Mouse (Mus musculus) forebrain, embryonic 15.5 days (tissue): ENCODE measurements around the gene Sptbn4. TPM values are rescaled to one million over a fixed set of nuclear protein-coding genes. Genes with fewer than 3 reads are reported as not detected.

Experiments
- ATAC-seq: fragments of 200-750 bp; cut with Nextera tagmentation; replicated peaks from 2 replicates; pipeline ENCODE4 v1.8.0; 2017; ENCODE audit warnings: mild to moderate bottlenecking, moderate TSS enrichment, moderate library complexity
- H3K27ac ChIP-seq: fragments of 300-500 bp; sonication (generic); replicated peaks from 2 replicates; pipeline ENCODE4 v1.5.1; 2015; ENCODE audit warnings: mild to moderate bottlenecking, inconsistent platforms
- H3K27me3 ChIP-seq: fragments of 300-500 bp; sonication (generic); 2 replicates; pipeline ENCODE4 v1.6.1; 2015; ENCODE audit warnings: inconsistent platforms
- H3K36me3 ChIP-seq: fragments of 300-500 bp; sonication (generic); 2 replicates; pipeline ENCODE4 v1.6.1; 2015; ENCODE audit warnings: mild to moderate bottlenecking, inconsistent platforms
- H3K4me1 ChIP-seq: fragments of 300-500 bp; sonication (generic); 2 replicates; pipeline ENCODE4 v1.6.1; 2015; ENCODE audit warnings: inconsistent platforms
- H3K4me2 ChIP-seq: fragments of 300-500 bp; sonication (generic); replicated peaks from 2 replicates; pipeline ENCODE4 v1.6.1; 2015; ENCODE audit warnings: mild to moderate bottlenecking, inconsistent platforms
- H3K4me3 ChIP-seq: fragments of 300-500 bp; sonication (generic); 2 replicates; pipeline ENCODE4 v1.5.1; 2015; ENCODE audit warnings: mild to moderate bottlenecking, inconsistent platforms
- H3K9ac ChIP-seq: fragments of 300-500 bp; sonication (generic); replicated peaks from 2 replicates; pipeline ENCODE4 v1.6.1; 2015; ENCODE audit warnings: mild to moderate bottlenecking, inconsistent platforms
- H3K9me3 ChIP-seq: fragments of 300-500 bp; sonication (generic); 2 replicates; pipeline ENCODE4 v1.6.1; 2016; ENCODE audit warnings: inconsistent platforms
- WGBS: fragments of 180-500 bp; shearing (Covaris S2); methylation state at CpG from one replicate; pipeline ENCODE4 v1.1.7; 2015; ENCODE audit warnings: mixed read lengths; 5-methylcytosine and 5-hydroxymethylcytosine counted together
- polyA plus RNA-seq: library from polyadenylated mRNA; unstranded; fragments of >200 nt; fragmentation: Nextera tagmentation; extraction: Ambion mirVana; gene quantifications from 2 replicates; pipeline ENCODE4 v1.2.1, GENCODE M21; 2015

Sptbn4 gene
- polyA plus RNA-seq, 1 experiment from 2014 or later: 2.0 TPM

DNA sequence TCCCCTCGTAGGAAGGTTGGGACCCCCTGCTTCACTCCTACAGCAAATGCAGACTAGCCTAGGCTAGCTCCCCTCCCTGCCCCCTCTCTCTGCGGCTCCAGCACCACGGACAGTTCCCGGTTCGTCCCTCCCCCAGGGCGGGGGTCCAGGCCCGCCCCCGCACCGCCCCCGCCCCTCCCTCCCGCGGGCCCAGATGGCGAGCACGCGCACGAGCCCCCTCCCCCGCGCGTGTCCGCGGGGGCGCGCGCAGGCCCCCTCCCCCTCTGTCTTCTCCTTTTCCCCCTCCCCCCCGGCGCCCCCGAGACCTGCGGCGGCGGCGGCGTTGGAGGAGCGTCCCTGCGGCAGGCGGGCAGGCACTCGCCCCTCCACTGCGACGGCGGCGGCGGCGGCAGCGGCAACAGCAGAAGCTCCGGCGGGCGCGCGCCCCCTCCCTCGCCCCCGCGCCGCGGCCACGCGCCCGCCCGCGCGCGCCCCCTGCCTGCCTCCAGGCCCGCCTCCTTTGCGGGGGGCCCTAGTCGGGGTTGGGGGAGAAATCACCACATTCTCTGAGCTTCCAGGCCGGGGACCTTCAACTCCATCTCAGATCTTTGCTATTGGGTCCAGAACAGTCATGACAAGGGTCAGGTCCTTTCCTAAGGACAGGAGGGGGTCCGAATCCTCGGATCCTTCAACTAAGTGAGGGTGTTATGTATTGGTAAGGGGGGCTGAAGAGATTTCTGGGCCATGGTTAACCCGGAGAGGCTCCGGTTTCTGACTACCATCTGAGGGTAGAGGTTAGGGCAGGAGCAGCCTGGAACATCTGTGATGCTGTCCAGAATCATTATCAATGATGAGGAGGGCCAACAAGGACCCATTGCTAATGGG is 51.1 kb downstream of the Sptbn4 start:
- H3K4me1 ChIP-seq: peaks cover 13% of the 10 kb centered on the region
- H3K36me3 ChIP-seq: no peaks in the 10 kb centered on the region
- H3K27me3 ChIP-seq: peaks cover 79% of the 10 kb centered on the region
- H3K9ac ChIP-seq: peak overlapping the region; percentile 49
- ATAC-seq: peak; percentile 57
- peak overlapping the region; percentile 48 for H3K4me3 ChIP-seq
- no peaks in the 10 kb centered on the region for H3K9me3 ChIP-seq
- H3K4me2 ChIP-seq: peak overlapping the region; percentile 78
- no peak overlapping the region for H3K27ac ChIP-seq
- WGBS: 3% methylated on average over 42 of the region's 68 CpGs

GRCm38 (mm10) chr7:27395521-27396183 is 51.8 kb downstream of the Sptbn4 start:
- H3K27me3 ChIP-seq: peaks cover 79% of the 10 kb centered on the region
- no peaks in the 10 kb centered on the region for H3K36me3 ChIP-seq
- H3K27ac ChIP-seq: no peak overlapping the region
- peak overlapping the region; percentile 78 for H3K4me2 ChIP-seq
- H3K4me1 ChIP-seq: peaks cover 13% of the 10 kb centered on the region
- H3K9me3 ChIP-seq: no peaks in the 10 kb centered on the region
- H3K9ac ChIP-seq: no peak overlapping the region
- under 1% methylated on average over 22 of the region's 22 CpGs for WGBS
- peak overlapping the region; percentile 48 for H3K4me3 ChIP-seq
- ATAC-seq: 0 out of 2 replicates have a peak, but pooled peaks have one; percentile 18

GRCm38 (mm10) chr7:27391416-27391815 is 56.1 kb downstream of the Sptbn4 start:
- 39% methylated on average over 16 of the region's 16 CpGs for WGBS
- H3K9me3 ChIP-seq: no peaks in the 10 kb centered on the region
- no peak overlapping the region for H3K27ac ChIP-seq
- H3K4me1 ChIP-seq: peaks cover 8% of the 10 kb centered on the region
- ATAC-seq: no peak
- no peak overlapping the region for H3K9ac ChIP-seq
- no peak overlapping the region for H3K4me2 ChIP-seq
- H3K27me3 ChIP-seq: peaks cover 53% of the 10 kb centered on the region
- H3K36me3 ChIP-seq: no peaks in the 10 kb centered on the region
- H3K4me3 ChIP-seq: no peak overlapping the region

- no peak for ATAC-seq
- no peak overlapping the region for H3K9ac ChIP-seq
- H3K27me3 ChIP-seq: peaks cover 32% of the 10 kb centered on the region
- H3K4me3 ChIP-seq: no peak overlapping the region
- no peaks in the 10 kb centered on the region for H3K9me3 ChIP-seq
- H3K4me1 ChIP-seq: no peaks in the 10 kb centered on the region
- WGBS: 67% methylated on average over 6 of the region's 6 CpGs
- no peaks in the 10 kb centered on the region for H3K36me3 ChIP-seq
- no peak overlapping the region for H3K4me2 ChIP-seq
- no peak overlapping the region for H3K27ac ChIP-seq
These were observed 58.3 kb downstream of the Sptbn4 start for GRCm38 (mm10) chr7:27389213-27389612.

- 31% methylated on average over 4 of the region's 4 CpGs for WGBS
- ATAC-seq: no peak
- Histone ChIP-seq H3K27me3 (no peaks in the 10 kb centered on the region), H3K4me1 (no peaks in the 10 kb centered on the region), H3K9me3 (no peaks in the 10 kb centered on the region), H3K36me3 (no peaks in the 10 kb centered on the region), H3K4me3 (no peak overlapping the region), H3K9ac (no peak overlapping the region), H3K4me2 (no peak overlapping the region), H3K27ac (no peak overlapping the region)
These were observed 62.8 kb downstream of the Sptbn4 start for GRCm38 (mm10) chr7:27384731-27385130.

GRCm38 (mm10) chr7:27384134-27384533 is 63.4 kb downstream of the Sptbn4 start:
- WGBS: 65% methylated on average over 5 of the region's 5 CpGs
- Histone ChIP-seq H3K9me3 (no peaks in the 10 kb centered on the region), H3K4me3 (no peak overlapping the region), H3K4me2 (no peak overlapping the region), H3K27ac (no peak overlapping the region), H3K4me1 (no peaks in the 10 kb centered on the region), H3K9ac (no peak overlapping the region), H3K27me3 (no peaks in the 10 kb centered on the region), H3K36me3 (no peaks in the 10 kb centered on the region)
- ATAC-seq: no peak

GRCm38 (mm10) chr7:27383233-27383632 is 64.3 kb downstream of the Sptbn4 start:
- no peak overlapping the region for H3K27ac ChIP-seq
- 87% methylated on average over 1 of the region's 1 CpGs for WGBS

GRCm38 (mm10) chr7:27381560-27381959 is 65.9 kb downstream of the Sptbn4 start:
- Histone ChIP-seq H3K9ac (no peak overlapping the region), H3K27ac (no peak overlapping the region), H3K4me2 (no peak overlapping the region), H3K36me3 (no peaks in the 10 kb centered on the region), H3K9me3 (no peaks in the 10 kb centered on the region), H3K4me1 (no peaks in the 10 kb centered on the region), H3K4me3 (no peak overlapping the region), H3K27me3 (peaks cover 14% of the 10 kb centered on the region; the same call in 1 of the 2 replicates)
- WGBS: 61% methylated on average over 4 of the region's 4 CpGs
- ATAC-seq: no peak

More at GRCm38 (mm10) chr7:27383233-27383632, 64.3 kb downstream of the Sptbn4 start:
- no peaks in the 10 kb centered on the region for H3K36me3 ChIP-seq
- H3K4me2 ChIP-seq: no peak overlapping the region
- no peaks in the 10 kb centered on the region for H3K27me3 ChIP-seq
- H3K9me3 ChIP-seq: no peaks in the 10 kb centered on the region
- ATAC-seq: no peak
- H3K4me3 ChIP-seq: no peak overlapping the region
- H3K4me1 ChIP-seq: no peaks in the 10 kb centered on the region
- no peak overlapping the region for H3K9ac ChIP-seq

DNA sequence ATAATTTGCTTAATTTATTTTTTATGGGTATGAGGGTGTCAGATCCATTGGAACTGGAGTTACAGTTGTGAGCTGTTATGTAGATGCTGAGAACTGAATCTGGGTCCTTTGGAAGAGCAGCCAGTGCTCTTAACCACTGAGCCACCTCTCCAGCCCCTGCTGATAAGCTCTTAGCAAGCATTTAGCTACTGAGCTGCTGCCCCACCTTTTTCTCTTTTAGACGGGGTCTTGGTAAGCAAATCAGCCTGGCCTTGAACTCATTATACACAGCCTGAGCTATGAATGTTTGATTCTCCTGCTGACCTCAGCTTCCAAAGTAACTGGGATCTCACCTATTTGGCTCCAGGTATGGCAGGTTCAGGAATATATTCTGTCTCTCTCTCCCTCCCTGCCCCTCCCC is 66.5 kb downstream of the Sptbn4 start:
- no peak overlapping the region for H3K9ac ChIP-seq
- no peaks in the 10 kb centered on the region for H3K9me3 ChIP-seq
- 48% methylated on average over 1 of the region's 1 CpGs for WGBS
- no peaks in the 10 kb centered on the region for H3K4me1 ChIP-seq
- H3K27me3 ChIP-seq: peaks cover 20% of the 10 kb centered on the region
- H3K27ac ChIP-seq: no peak overlapping the region
- H3K4me2 ChIP-seq: no peak overlapping the region
- no peak overlapping the region for H3K4me3 ChIP-seq
- H3K36me3 ChIP-seq: no peaks in the 10 kb centered on the region
- no peak for ATAC-seq

- no peak overlapping the region for H3K27ac ChIP-seq
- WGBS: 74% methylated on average over 6 of the region's 6 CpGs
- peaks cover 30% of the 10 kb centered on the region for H3K27me3 ChIP-seq
- no peaks in the 10 kb centered on the region for H3K36me3 ChIP-seq
- H3K4me2 ChIP-seq: no peak overlapping the region
- H3K4me1 ChIP-seq: peaks cover 3% of the 10 kb centered on the region; the same call in 1 of the 2 replicates
- no peak overlapping the region for H3K4me3 ChIP-seq
- no peak overlapping the region for H3K9ac ChIP-seq
- H3K9me3 ChIP-seq: no peaks in the 10 kb centered on the region
- ATAC-seq: no peak
These were observed 67.7 kb downstream of the Sptbn4 start for GRCm38 (mm10) chr7:27379836-27380235.

DNA sequence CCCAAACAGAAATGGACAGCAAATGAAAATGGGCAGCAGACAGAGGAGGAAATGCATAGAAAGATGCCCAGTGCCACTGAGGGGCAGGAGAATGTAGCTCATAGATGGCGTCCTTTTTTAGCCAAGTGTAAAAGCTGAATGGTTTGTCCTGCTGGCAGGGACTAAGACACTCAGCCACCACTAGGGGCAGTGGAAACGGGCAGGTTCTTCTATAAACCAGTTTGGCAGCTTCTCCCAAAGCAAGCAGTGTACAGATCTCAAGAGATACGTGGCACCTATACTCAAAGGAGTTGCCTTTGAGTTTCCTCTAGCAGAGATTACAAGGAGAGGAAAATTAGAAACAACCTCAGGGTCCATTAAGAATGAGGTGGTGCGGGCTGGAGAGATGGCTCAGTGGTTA is 69.1 kb downstream of the Sptbn4 start:
- H3K4me1 ChIP-seq: peaks cover 3% of the 10 kb centered on the region; the same call in 1 of the 2 replicates
- 20% methylated on average over 4 of the region's 4 CpGs for WGBS
- H3K4me3 ChIP-seq: no peak overlapping the region
- no peak overlapping the region for H3K4me2 ChIP-seq
- H3K27me3 ChIP-seq: peaks cover 42% of the 10 kb centered on the region
- no peak overlapping the region for H3K9ac ChIP-seq
- 0 out of 2 replicates have a peak, but pooled peaks have one; percentile 19 for ATAC-seq
- H3K27ac ChIP-seq: no peak overlapping the region
- H3K9me3 ChIP-seq: no peaks in the 10 kb centered on the region
- H3K36me3 ChIP-seq: no peaks in the 10 kb centered on the region

GRCm38 (mm10) chr7:27375274-27375673 is 72.2 kb downstream of the Sptbn4 start:
- no peak overlapping the region; the same call in 1 of the 2 replicates for H3K4me2 ChIP-seq
- no peak for ATAC-seq
- no peak overlapping the region for H3K9ac ChIP-seq
- 1% methylated on average over 22 of the region's 22 CpGs for whole genome bisulfite sequencing
- H3K9me3 ChIP-seq: no peaks in the 10 kb centered on the region
- H3K4me3 ChIP-seq: peak overlapping the region; percentile 14
- no peak overlapping the region for H3K27ac ChIP-seq
- H3K27me3 ChIP-seq: peaks cover 73% of the 10 kb centered on the region
- H3K4me1 ChIP-seq: peaks cover 9% of the 10 kb centered on the region
- peaks cover 2% of the 10 kb centered on the region; the same call in 1 of the 2 replicates for H3K36me3 ChIP-seq
